Mouse (Mus musculus): Measurements from ENCODE around the gene 1700061G19Rik. TPM values are rescaled to one million over a fixed set of nuclear protein-coding genes. Genes with fewer than 3 reads are reported as not detected.

Gene 1700061G19Rik
- polyA plus RNA-seq, 1 experiment: 0.12 TPM

GRCm38 (mm10) chr17:56913444-56913843 is 38.2 kb downstream of the 1700061G19Rik start:
- DNase-seq (ENCODE audit: extremely low spot score in 1 of 2, low spot score in 1 of 2): no peak

GRCm38 (mm10) chr17:56917166-56917565 is 41.9 kb downstream of the 1700061G19Rik start:
- no peak for DNase-seq (ENCODE audit: extremely low spot score in 1 of 2, low spot score in 1 of 2)

- DNase-seq (ENCODE audit: extremely low spot score in 1 of 2, low spot score in 1 of 2): no peak
Observed at GRCm38 (mm10) chr17:56919725-56920124, 44.4 kb downstream of the 1700061G19Rik start.

- DNase-seq (ENCODE audit: extremely low spot score in 1 of 2, low spot score in 1 of 2): no peak
Observed at GRCm38 (mm10) chr17:56925998-56926397, 50.7 kb downstream of the 1700061G19Rik start.

- no peak for DNase-seq (ENCODE audit: extremely low spot score in 1 of 2, low spot score in 1 of 2)
Observed at GRCm38 (mm10) chr17:56929101-56929500, 53.8 kb downstream of the 1700061G19Rik start.

- no peak for DNase-seq (ENCODE audit: extremely low spot score in 1 of 2, low spot score in 1 of 2)
Observed at GRCm38 (mm10) chr17:56929530-56929929, 54.3 kb downstream of the 1700061G19Rik start.

GRCm38 (mm10) chr17:56930026-56930425 is 54.7 kb downstream of the 1700061G19Rik start:
- no peak for DNase-seq (ENCODE audit: extremely low spot score in 1 of 2, low spot score in 1 of 2)

GRCm38 (mm10) chr17:56933395-56933794 is 58.1 kb downstream of the 1700061G19Rik start:
- DNase-seq (ENCODE audit: extremely low spot score in 1 of 2, low spot score in 1 of 2): no peak

- DNase-seq (ENCODE audit: extremely low spot score in 1 of 2, low spot score in 1 of 2): peak in 1 of 2 experiments; percentile 20
Observed at GRCm38 (mm10) chr17:56934545-56935330, 59.5 kb downstream of the 1700061G19Rik start.

- DNase-seq (ENCODE audit: extremely low spot score in 1 of 2, low spot score in 1 of 2): peak; percentile 95 to 99
Observed at GRCm38 (mm10) chr17:56935363-56936131, 60.3 kb downstream of the 1700061G19Rik start, which contains the start of gene Mllt1. TSS of gene Mllt1 (minus strand) at chr17:56935415.

- DNase-seq (ENCODE audit: extremely low spot score in 1 of 2, low spot score in 1 of 2): no peak
Observed at GRCm38 (mm10) chr17:56936731-56937130, 61.5 kb downstream of the 1700061G19Rik start.

Other genes starting within 250 kb of the 1700061G19Rik start
- gene Lonp1, start 248.6 kb upstream of the 1700061G19Rik start, polyA plus RNA-seq (2012; rRNA removed): 72.2 and 86.2 TPM in 2 replicates
- 2.4 and 2.6 TPM in 2 replicates for gene Catsperd, start 247.3 kb upstream of the 1700061G19Rik start, polyA plus RNA-seq (2012; rRNA removed)
- 103 and 110 TPM in 2 replicates for gene Ranbp3, start 202.2 kb upstream of the 1700061G19Rik start, polyA plus RNA-seq (2012; rRNA removed)
- gene Ndufa11, start 157.7 kb upstream of the 1700061G19Rik start, polyA plus RNA-seq (2012; rRNA removed): 336 and 372 TPM in 2 replicates
- 18.7 and 22.4 TPM in 2 replicates for gene Vmac, start 157.5 kb upstream of the 1700061G19Rik start, polyA plus RNA-seq (2012; rRNA removed)
- 5.9 and 7.4 TPM in 2 replicates for gene Nrtn, start 117.9 kb upstream of the 1700061G19Rik start, polyA plus RNA-seq (2012; rRNA removed)
- 145 and 149 TPM in 2 replicates for gene Dus3l, start 110.7 kb upstream of the 1700061G19Rik start, polyA plus RNA-seq (2012; rRNA removed)
- gene Prr22, start 105.2 kb upstream of the 1700061G19Rik start, polyA plus RNA-seq (2012; rRNA removed): 3.5 and 4.2 TPM in 2 replicates
- 3.6 and 4.0 TPM in 2 replicates for gene Rfx2, start 44.5 kb upstream of the 1700061G19Rik start, polyA plus RNA-seq (2012; rRNA removed)
- 0.04 TPM in 1 of 2 replicates, not detected in the other for gene Acsbg2, start 1.0 kb upstream of the 1700061G19Rik start, polyA plus RNA-seq (2012; rRNA removed)
- 73.3 and 80.1 TPM in 2 replicates for gene Mllt1, start 59.9 kb downstream of the 1700061G19Rik start, polyA plus RNA-seq (2012; rRNA removed)
- gene Acer1, start 106.6 kb downstream of the 1700061G19Rik start, polyA plus RNA-seq (2012; rRNA removed): not detected in 2 replicates
- gene Clpp, start 114.8 kb downstream of the 1700061G19Rik start, polyA plus RNA-seq (2012; rRNA removed): 146 and 147 TPM in 2 replicates
- gene Alkbh7, start 121.9 kb downstream of the 1700061G19Rik start, polyA plus RNA-seq (2012; rRNA removed): 32.4 and 36.0 TPM in 2 replicates
- gene Pspn, start 124.5 kb downstream of the 1700061G19Rik start, polyA plus RNA-seq (2012; rRNA removed): 0.44 TPM in 1 of 2 replicates, not detected in the other
- 74.7 and 86.4 TPM in 2 replicates for gene Gtf2f1, start 135.8 kb downstream of the 1700061G19Rik start, polyA plus RNA-seq (2012; rRNA removed)
- gene Gm17949, start 136.0 kb downstream of the 1700061G19Rik start, polyA plus RNA-seq (2012; rRNA removed): 0.08 TPM in 1 of 2 replicates, not detected in the other
- 62.6 and 64.9 TPM in 2 replicates for gene Khsrp, start 156.0 kb downstream of the 1700061G19Rik start, polyA plus RNA-seq (2012; rRNA removed)
- gene Slc25a41, start 166.2 kb downstream of the 1700061G19Rik start, polyA plus RNA-seq (2012; rRNA removed): 0.57 and 0.66 TPM in 2 replicates
- gene Crb3, start 183.6 kb downstream of the 1700061G19Rik start, polyA plus RNA-seq (2012; rRNA removed): 1.0 and 1.7 TPM in 2 replicates
- 290 and 350 TPM in 2 replicates for gene Slc25a23, start 184.4 kb downstream of the 1700061G19Rik start, polyA plus RNA-seq (2012; rRNA removed)
- gene Dennd1c, start 203.0 kb downstream of the 1700061G19Rik start, polyA plus RNA-seq (2012; rRNA removed): 2.3 and 2.4 TPM in 2 replicates
- 514 and 612 TPM in 2 replicates for gene Tubb4a, start 212.3 kb downstream of the 1700061G19Rik start, polyA plus RNA-seq (2012; rRNA removed)
- 1.4 and 1.6 TPM in 2 replicates for gene Tnfsf9, start 229.8 kb downstream of the 1700061G19Rik start, polyA plus RNA-seq (2012; rRNA removed)